Mouse (Mus musculus) cerebellum, adult 11 months (tissue): ENCODE data around the gene Wnt2b.

Experiments
- DNase-seq: peaks from one replicate; pipeline ENCODE4 v3.0.0; 2022

Wnt2b gene

GRCm38 (mm10) chr3:104963331-104964276, 1.9 kb upstream of the Wnt2b start:
- DNase-seq, result no peak

DNA sequence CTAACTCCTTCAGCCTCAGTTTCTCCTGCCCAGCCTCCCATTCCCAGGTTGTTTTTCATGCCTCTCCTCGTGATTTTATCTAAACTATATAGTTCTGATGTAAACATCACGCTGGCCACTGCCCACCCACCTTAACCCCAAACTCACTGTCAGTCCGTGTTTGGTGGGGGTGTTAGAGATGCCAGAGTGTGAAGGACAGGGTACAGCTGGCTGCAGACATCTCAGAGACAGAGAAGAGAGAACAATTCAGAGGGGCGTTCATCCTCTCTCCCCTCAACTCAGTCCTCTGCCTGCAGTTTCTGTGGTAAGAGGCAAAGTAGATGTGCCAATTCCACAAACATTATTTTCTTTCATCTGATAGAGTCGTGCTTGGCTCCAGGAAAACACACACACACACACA, 1.1 kb upstream of the Wnt2b start:
- no peak for DNase-seq

DNA sequence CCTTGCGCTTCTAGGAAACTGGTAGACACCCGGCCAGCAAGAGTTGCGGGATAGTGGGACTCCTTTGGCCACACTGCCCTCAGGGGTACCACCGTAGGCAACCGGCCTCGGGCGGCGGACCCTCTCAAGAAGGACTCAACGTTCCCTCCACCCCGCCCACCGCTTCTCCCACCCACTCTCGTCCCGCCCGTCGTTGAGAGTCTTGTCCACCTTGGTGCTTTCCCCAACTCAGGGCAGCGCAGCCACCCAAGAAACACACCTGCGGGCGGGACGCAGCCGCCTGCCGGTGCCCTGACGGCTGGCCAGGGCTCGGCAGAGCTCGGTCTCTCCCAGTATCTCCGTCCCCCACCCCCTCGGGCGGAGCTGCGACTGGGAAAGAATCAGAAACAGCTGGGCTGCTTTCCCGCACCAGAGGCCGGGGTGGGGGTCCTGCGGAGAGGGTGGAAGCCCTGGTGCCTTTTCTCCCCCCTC, 455 bp upstream of the Wnt2b start:
- no peak for DNase-seq

- no peak for DNase-seq
Observed at GRCm38 (mm10) chr3:104960026-104961000, 1.4 kb downstream of the Wnt2b start.

DNA sequence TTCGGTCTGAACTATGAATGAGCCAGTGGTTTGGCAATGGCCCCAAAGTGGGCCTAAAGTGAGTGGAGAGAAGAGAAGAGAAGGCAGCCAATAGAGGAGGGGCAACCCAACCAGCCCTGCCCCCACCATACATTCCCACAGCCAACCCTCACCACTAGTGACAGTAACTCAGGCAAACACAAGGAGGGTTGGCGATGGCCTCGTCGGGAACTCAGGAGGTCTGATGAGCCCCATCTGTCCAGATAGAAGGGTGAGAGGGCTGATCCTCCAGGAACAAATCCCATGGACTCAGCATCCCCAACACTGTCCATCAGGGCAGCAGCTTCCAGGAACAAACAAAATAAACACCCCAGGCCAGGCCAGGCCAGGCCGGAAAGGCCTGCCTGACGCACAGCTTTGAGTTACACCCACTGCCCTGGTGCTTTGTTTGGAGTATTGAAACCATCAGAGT, 5.6 kb downstream of the Wnt2b start:
- no peak for DNase-seq

DNA sequence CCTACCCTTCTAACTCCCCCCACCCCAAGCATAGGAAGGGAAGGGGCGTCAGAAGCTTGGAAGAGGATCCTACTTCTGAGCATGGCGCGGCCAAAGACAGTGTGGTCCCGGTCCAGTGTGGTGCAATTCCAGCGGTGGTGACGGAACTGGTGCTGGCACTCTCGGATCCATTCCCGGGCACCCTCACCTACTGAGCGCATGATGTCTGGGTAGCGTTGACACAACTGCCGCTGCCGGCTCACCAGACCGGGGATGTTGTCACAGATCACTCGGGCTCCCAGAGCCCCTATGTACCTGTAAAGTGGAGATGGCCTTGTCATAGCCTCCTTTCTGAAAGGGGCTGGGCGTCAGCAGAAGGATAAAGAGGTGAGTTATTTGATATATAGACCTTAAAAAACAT, 7.2 kb downstream of the Wnt2b start:
- no peak for DNase-seq

- no peak for DNase-seq
Observed at GRCm38 (mm10) chr3:104954137-104954536, 7.6 kb downstream of the Wnt2b start.

GRCm38 (mm10) chr3:104952891-104953670, 8.6 kb downstream of the Wnt2b start:
- no peak for DNase-seq

GRCm38 (mm10) chr3:104950926-104951325, 10.8 kb downstream of the Wnt2b start:
- DNase-seq, result no peak

- no peak for DNase-seq
Observed at GRCm38 (mm10) chr3:104944894-104945293, 16.8 kb downstream of the Wnt2b start.

GRCm38 (mm10) chr3:104943333-104943732, 18.4 kb downstream of the Wnt2b start:
- no peak for DNase-seq

GRCm38 (mm10) chr3:104942682-104943081, 19.0 kb downstream of the Wnt2b start:
- DNase-seq, result no peak

DNA sequence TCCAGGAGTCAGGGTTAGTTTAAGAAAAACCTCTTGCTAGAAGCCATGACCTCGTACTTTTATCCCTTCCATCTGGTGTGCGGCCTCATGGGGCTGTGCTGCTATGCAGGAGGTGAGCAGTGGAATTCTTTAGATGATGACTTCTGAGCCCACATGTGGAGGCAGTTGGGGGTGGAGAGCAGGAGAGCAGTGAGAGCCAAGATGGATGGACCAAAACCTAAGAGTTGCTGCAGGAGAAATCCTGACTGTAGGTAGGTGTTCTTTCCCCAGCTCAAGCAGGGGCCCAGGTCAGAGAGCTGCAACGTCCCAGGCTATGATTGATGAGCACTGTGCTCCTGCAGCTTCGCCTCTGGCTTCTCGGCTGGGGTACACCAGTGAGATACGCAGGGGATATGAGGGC, 21.0 kb downstream of the Wnt2b start:
- DNase-seq, result no peak

- DNase-seq, result no peak
Observed at GRCm38 (mm10) chr3:104938327-104938726, 23.4 kb downstream of the Wnt2b start.

DNA sequence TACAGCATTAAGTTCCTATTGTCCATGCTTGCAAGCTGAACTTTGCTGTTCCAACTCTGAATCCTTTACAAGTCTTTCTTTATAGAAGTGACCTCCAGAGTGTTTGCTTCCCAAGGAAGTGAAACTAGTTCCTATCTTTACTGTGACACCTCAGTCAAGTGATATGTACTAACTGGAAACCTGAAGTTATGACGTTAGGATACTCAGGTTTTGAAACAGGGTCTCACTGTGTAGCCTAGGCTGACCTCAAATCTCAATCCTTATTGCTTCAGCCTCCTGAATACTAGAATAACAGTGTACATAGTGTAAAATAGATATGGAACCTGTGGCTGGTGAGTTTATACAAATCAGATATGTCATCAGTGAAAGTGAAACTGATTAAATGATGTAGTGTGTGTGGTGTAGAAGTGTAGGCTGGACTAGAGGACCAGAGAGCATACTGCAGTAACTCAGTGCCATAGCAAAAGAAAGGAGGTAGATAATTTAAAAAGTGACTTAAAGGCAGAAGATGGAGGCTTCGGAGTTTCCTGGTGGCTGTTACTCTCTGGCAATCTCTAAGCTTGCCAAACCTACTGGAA, 23.9 kb downstream of the Wnt2b start:
- DNase-seq, result no peak

DNA sequence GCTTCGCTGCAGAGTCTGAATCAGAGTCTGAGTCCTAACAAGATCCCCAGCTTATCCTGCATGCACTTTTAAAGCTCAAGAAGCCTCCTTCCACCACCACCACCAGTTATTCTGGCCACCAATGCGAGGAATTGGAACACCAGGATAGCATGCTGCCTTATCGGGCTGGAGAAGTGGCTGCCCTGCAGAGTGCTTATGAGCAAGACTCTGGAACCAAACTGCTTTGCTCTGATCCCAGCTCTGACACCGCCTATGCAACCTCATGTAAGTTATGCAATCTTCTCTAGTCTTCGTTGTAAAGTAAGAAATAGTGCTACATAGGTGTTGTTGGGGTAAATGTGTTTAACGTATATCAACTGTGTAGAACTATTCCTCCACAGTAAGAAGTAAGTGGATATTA, 32.3 kb downstream of the Wnt2b start:
- DNase-seq, result no peak

DNA sequence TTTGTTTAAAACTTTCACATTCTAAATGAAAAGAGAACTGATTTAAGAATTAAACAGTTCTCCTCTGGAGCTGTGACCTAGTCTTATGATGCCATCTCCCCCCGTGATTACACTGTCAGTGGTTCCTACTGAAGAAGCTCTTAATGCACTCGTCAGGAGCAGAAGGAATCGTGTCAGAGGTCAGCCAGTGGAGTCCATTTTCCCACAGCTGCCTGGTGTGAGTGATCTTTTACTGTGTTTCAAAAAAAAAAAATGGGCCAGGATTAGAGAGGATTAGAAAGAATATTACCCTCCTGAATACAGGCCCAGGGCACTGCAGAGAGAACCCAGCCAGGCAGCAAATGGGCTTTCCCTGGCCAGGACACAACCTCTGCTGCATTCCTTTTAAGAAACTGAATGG, 46.7 kb downstream of the Wnt2b start:
- no peak for DNase-seq

- no peak for DNase-seq
Observed at GRCm38 (mm10) chr3:104909195-104909594, 52.5 kb downstream of the Wnt2b start.

DNA sequence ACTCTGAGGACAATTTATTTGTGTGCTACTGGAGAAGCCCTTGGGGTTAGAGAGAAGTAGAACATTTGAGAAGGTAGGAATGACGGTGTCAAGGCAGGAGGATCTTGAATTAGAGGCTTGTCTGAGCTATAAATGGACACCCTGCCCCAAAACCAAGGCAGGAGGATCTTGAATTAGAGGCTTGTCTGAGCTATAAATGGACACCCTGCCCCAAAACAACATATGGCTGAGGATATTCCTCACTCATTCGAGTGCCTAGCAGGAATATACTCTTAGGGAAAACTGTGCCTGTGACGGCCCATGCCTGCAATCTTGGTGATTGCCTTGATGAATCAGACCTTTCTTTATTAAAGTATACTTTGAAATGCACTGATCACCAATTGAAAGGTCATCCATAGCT, 55.7 kb downstream of the Wnt2b start:
- no peak for DNase-seq

DNA sequence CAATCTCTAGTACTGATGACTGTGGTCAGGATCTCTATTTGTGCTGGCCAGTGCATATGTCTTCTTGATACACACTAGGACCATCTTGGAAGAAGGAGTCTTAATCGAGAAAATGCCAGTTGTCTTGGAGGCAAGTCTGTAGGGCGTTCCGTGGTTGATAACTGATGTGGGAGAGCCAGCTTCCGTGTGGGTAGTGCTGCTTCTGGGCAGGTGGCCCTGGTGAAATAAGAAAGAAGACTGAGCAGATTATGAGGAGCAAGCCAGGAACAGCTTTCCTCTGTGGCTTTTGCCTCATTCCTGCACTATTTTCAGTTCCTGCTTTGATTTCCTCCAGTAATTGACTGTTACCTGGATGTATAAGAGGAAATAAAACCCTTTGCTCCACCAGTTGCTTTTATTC, 56.3 kb downstream of the Wnt2b start:
- DNase-seq, result no peak

- DNase-seq, result no peak
Observed at GRCm38 (mm10) chr3:104901154-104901553, 60.6 kb downstream of the Wnt2b start.

- no peak for DNase-seq
Observed at GRCm38 (mm10) chr3:104896141-104896540, 65.6 kb downstream of the Wnt2b start.
